Mouse (Mus musculus) gastrocnemius, adult 2 months (tissue): ENCODE data around the gene Dab2. TPM values are rescaled to one million over a fixed set of nuclear protein-coding genes. Genes with fewer than 3 reads are reported as not detected.

Experiments used
- DNase-seq: peaks from one replicate; pipeline ENCODE4 v3.0.0; 2022
- H3K27ac ChIP-seq: fragments of 200-600 bp; 2 replicates; pipeline ENCODE4 v1.8.1; 2022; ENCODE audit warnings: mild to moderate bottlenecking
- H3K4me3 ChIP-seq: fragments of 200-600 bp; 2 replicates; pipeline ENCODE4 v1.8.1; 2022; ENCODE audit warnings: mild to moderate bottlenecking, moderate library complexity
- CTCF ChIP-seq: fragments of 200-600 bp; IDR thresholded peaks from 2 replicates; pipeline ENCODE4 v1.8.1; 2022; ENCODE audit warnings: antibody characterized with exemption, mild to moderate bottlenecking, moderate library complexity
- intact Hi-C: fragments of 180-260 bp; cut with DNase I; formaldehyde crosslinking; loops from one replicate; pipeline ENCODE4 v1.15.1; 2025
- total RNA-seq, 2 experiments: library from RNA; stranded (reverse); gene quantifications; 2 replicates each; pipeline ENCODE4 v1.2.3; 2021

Gene Dab2
- total RNA-seq, 2 experiments from 2014 or later = 10.5 to 11.0 TPM

DNA sequence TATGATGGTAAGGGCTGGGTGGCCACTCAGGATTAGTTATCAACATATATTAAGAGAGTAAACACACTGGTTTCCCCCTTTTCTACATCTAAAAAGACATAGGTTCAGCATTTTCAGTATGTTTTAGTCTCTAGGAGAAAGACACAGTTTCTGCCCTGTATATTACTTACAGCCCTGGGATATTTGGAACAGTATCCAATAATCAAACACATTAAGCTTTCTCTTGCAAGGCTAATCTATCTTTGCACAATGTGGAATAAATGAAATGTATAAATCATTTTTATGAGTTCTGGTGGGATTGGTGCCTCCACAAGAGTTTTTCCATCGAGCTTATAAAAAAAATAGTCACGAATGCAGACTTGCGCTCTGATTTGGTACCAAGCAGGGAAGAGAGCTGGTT is 169.8 kb downstream of the Dab2 start:
- Histone ChIP-seq H3K27ac (no peak overlapping the region), H3K4me3 (no peak overlapping the region)
- DNase-seq = no peak
- intact Hi-C loops = no loop called here
- no peak for TF ChIP-seq CTCF

DNA sequence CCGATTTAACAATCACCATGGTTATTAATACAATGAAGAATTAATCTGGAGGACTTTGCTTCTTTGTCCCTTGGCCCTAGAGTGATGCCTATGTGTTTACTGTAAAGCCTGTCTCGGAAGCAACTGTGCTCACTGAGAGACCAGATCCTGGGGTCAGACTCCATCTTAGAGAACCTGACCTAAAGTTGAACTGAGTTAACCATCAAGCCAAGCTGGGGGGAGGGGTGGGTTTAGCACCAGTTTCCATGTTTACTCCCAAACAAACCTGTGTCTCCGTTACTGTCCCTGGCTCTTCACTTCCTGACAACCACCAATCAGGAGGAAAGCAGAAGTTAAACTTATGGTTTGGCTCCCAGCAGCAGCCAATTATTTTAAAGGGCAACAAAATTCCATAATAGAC is 184.0 kb downstream of the Dab2 start:
- Histone ChIP-seq H3K27ac (no peak overlapping the region), H3K4me3 (no peak overlapping the region)
- DNase-seq = no peak
- TF ChIP-seq CTCF = no peak
- intact Hi-C loops = no loop called here

Other genes starting within 250 kb of the Dab2 start
- not detected for gene C9, start 145.5 kb downstream of the Dab2 start, total RNA-seq
- gene Fyb, start 223.1 kb downstream of the Dab2 start, total RNA-seq = 1 to 10 TPM; 1.4 to 2.5 TPM